Mouse (Mus musculus): ENCODE results near the gene Tnfrsf26. TPM values are rescaled to one million over a fixed set of nuclear protein-coding genes. Genes with fewer than 3 reads are reported as not detected.

Gene Tnfrsf26
- polyA plus RNA-seq, 1 experiment from 2014 or later = 0.10 TPM

- no peaks in the 10 kb centered on the region for H3K36me3 ChIP-seq (ENCODE audit: control insufficient read depth, insufficient read depth, low read length)
- ATAC-seq (no peak), DNase-seq (ENCODE audit: low spot score) (no peak)
- no peaks in the 10 kb centered on the region for H3K9me3 ChIP-seq (replicated peaks; ENCODE audit: control insufficient read depth, low read length)
- no peak overlapping the region for H3K4me2 ChIP-seq (ENCODE audit: low read length)
- no peak overlapping the region for H3K4me3 ChIP-seq (ENCODE audit: low read depth, low read length)
- no peaks in the 10 kb centered on the region for H3K4me1 ChIP-seq (ENCODE audit: control insufficient read depth, insufficient read depth, low read length)
- H3K27ac ChIP-seq (ENCODE audit: low read depth, low read length) = no peak overlapping the region
- H3K9ac ChIP-seq (ENCODE audit: low read length) = no peak overlapping the region
- 89% methylated on average over 3 of the region's 3 CpGs for WGBS
- no peaks in the 10 kb centered on the region for H3K27me3 ChIP-seq (replicated peaks; ENCODE audit: control insufficient read depth, insufficient read depth, low read length)
Observed at GRCm38 (mm10) chr7:143605321-143605720, 23.2 kb downstream of the Tnfrsf26 start.

- Histone ChIP-seq H3K4me1 (ENCODE audit: control insufficient read depth, insufficient read depth, low read length) (no peaks in the 10 kb centered on the region), H3K27ac (ENCODE audit: low read depth, low read length) (no peak overlapping the region), H3K4me3 (ENCODE audit: low read depth, low read length) (no peak overlapping the region), H3K4me2 (ENCODE audit: low read length) (no peak overlapping the region), H3K9me3 (replicated peaks; ENCODE audit: control insufficient read depth, low read length) (no peaks in the 10 kb centered on the region), H3K9ac (ENCODE audit: low read length) (no peak overlapping the region), H3K36me3 (ENCODE audit: control insufficient read depth, insufficient read depth, low read length) (no peaks in the 10 kb centered on the region), H3K27me3 (replicated peaks; ENCODE audit: control insufficient read depth, insufficient read depth, low read length) (no peaks in the 10 kb centered on the region)
- ATAC-seq = no peak
- 69% methylated on average over 2 of the region's 2 CpGs for WGBS
- no peak for DNase-seq (ENCODE audit: low spot score)
Observed at GRCm38 (mm10) chr7:143604889-143605288, 23.6 kb downstream of the Tnfrsf26 start.

DNA sequence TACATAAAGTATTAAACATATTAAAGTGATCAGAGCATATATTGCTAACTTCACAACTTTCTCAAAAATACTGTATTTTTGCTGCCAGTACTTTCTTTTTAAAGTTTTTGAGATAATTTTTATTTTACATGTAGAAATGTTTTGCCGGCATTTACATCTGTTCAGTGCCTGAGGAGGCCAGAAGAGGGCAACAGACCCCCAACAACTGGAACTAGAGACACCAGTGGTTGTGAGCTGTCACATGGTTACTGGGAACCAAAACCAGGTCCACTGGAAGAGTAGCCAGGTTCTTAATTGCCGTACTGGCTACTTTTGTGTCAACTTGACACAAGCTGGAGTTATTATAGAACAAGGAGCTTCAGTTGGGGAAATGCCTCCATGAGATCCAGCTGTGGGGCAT lies 26.8 kb downstream of the Tnfrsf26 start:
- ATAC-seq = no peak
- H3K4me2 ChIP-seq (ENCODE audit: low read length) = no peak overlapping the region
- no peak overlapping the region for H3K27ac ChIP-seq (ENCODE audit: low read depth, low read length)
- H3K4me1 ChIP-seq (ENCODE audit: control insufficient read depth, insufficient read depth, low read length) = peaks cover 8% of the 10 kb centered on the region
- 76% methylated on average over 2 of the region's 2 CpGs for WGBS
- no peak overlapping the region for H3K4me3 ChIP-seq (ENCODE audit: low read depth, low read length)
- H3K27me3 ChIP-seq (replicated peaks; ENCODE audit: control insufficient read depth, insufficient read depth, low read length) = no peaks in the 10 kb centered on the region
- no peaks in the 10 kb centered on the region; the same call in 1 of the 2 replicates for H3K36me3 ChIP-seq (ENCODE audit: control insufficient read depth, insufficient read depth, low read length)
- no peak for DNase-seq (ENCODE audit: low spot score)
- no peaks in the 10 kb centered on the region for H3K9me3 ChIP-seq (replicated peaks; ENCODE audit: control insufficient read depth, low read length)
- no peak overlapping the region for H3K9ac ChIP-seq (ENCODE audit: low read length)

DNA sequence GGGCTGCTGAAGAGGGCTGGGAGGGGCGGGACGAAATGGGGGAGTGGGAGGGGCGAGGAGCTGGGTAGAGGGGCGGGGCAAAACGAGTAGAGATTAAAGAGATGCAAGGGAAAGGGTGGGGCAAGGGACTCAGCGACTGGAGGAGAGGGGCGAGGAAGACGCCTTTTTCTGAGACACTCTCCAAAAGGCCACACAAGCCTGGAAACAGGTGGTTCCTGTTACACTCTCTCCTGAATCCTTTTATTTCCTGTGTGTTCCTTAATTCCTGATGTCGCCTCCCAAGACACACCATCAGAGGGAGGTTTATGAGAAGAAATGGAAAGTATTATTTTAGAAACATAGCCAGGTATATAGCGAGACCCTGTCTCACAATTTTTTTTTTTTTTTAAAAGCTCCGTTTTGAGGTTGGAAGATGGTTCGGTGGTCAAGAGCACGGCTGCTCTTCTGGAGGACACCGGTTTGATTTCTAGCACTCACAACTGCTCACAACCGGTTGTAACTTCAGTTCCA lies 28.2 kb downstream of the Tnfrsf26 start:
- ATAC-seq = no peak
- Histone ChIP-seq H3K9me3 (replicated peaks; ENCODE audit: control insufficient read depth, low read length) (no peaks in the 10 kb centered on the region), H3K4me3 (ENCODE audit: low read depth, low read length) (peak overlapping the region; percentile 92), H3K4me1 (ENCODE audit: control insufficient read depth, insufficient read depth, low read length) (peaks cover 8% of the 10 kb centered on the region), H3K27me3 (replicated peaks; ENCODE audit: control insufficient read depth, insufficient read depth, low read length) (no peaks in the 10 kb centered on the region), H3K36me3 (ENCODE audit: control insufficient read depth, insufficient read depth, low read length) (peaks cover 6% of the 10 kb centered on the region; the same call in 1 of the 2 replicates), H3K9ac (ENCODE audit: low read length) (peak overlapping the region; percentile 45; the same call in 1 of the 2 replicates), H3K4me2 (ENCODE audit: low read length) (peak overlapping the region; percentile 97), H3K27ac (ENCODE audit: low read depth, low read length) (no peak overlapping the region)
- DNase-seq (ENCODE audit: low spot score) = no peak
- WGBS = 9% methylated on average over 15 of the region's 15 CpGs

DNA sequence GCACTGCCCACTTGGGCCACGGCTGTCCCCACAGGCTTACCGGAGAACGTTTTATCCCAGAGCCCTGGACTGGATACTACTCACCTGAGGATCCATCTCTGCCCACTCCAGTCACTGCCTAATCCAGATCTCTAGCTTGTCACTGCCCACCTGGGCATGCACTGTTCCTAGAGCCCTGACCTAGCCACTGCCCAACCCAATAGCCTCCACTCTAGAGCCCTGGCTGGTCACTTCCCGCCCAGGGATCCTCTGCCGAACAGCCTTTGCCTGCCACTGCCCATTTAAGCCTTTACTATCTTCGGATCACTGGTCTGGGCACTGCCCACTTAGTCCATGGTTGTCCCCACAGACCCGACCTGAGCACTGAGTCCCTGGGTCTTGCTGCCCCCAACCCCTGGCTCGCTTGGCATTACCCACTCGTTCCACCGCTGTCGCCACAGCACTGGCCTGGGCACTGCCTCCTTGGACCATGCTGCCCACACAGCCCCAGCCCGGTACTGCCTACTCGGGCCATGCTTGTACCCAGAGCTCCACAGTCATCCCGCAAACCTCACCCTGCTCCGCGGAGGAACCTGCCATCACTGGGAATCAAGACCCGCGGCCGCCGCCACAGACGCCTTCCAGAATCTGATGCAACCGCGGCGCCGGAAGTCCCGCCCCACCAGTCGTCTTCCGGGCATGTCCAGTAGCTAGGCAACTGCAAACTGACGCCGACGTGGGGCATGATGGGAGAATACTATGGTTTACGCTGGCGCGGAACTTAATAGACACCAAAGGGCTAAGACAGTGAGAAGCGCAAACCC lies 28.9 kb downstream of the Tnfrsf26 start, which contains the start of gene Cars:
Gene Cars, minus strand, starts transcription at position 663 of the 803 bp plus-strand sequence.
- ATAC-seq = peak; percentile 99
- Histone ChIP-seq H3K27ac (ENCODE audit: low read depth, low read length) (peak within 1 kb of the TSS; percentile 44; the same call in 1 of the 2 replicates), H3K27me3 (replicated peaks; ENCODE audit: control insufficient read depth, insufficient read depth, low read length) (no peaks in the 10 kb centered on the region), H3K4me3 (ENCODE audit: low read depth, low read length) (peak within 1 kb of the TSS; percentile 92), H3K9ac (ENCODE audit: low read length) (peak within 1 kb of the TSS; percentile 93), H3K36me3 (ENCODE audit: control insufficient read depth, insufficient read depth, low read length) (peaks cover 6% of the 10 kb centered on the region; the same call in 1 of the 2 replicates), H3K9me3 (replicated peaks; ENCODE audit: control insufficient read depth, low read length) (no peaks in the 10 kb centered on the region), H3K4me1 (ENCODE audit: control insufficient read depth, insufficient read depth, low read length) (peaks cover 8% of the 10 kb centered on the region), H3K4me2 (ENCODE audit: low read length) (peak within 1 kb of the TSS; percentile 97)
- peak; percentile 99 for DNase-seq (ENCODE audit: low spot score)
- 2% methylated on average over 35 of the region's 35 CpGs for WGBS

GRCm38 (mm10) chr7:143594865-143595264 lies 33.7 kb downstream of the Tnfrsf26 start:
- peak; percentile 81 for DNase-seq (ENCODE audit: low spot score)

GRCm38 (mm10) chr7:143592255-143592654 lies 36.3 kb downstream of the Tnfrsf26 start:
- Histone ChIP-seq H3K9ac (ENCODE audit: low read length) (no peak overlapping the region), H3K36me3 (ENCODE audit: control insufficient read depth, insufficient read depth, low read length) (peaks cover 54% of the 10 kb centered on the region), H3K9me3 (replicated peaks; ENCODE audit: control insufficient read depth, low read length) (no peaks in the 10 kb centered on the region), H3K27me3 (replicated peaks; ENCODE audit: control insufficient read depth, insufficient read depth, low read length) (no peaks in the 10 kb centered on the region), H3K4me3 (ENCODE audit: low read depth, low read length) (no peak overlapping the region), H3K4me2 (ENCODE audit: low read length) (no peak overlapping the region), H3K4me1 (ENCODE audit: control insufficient read depth, insufficient read depth, low read length) (no peaks in the 10 kb centered on the region), H3K27ac (ENCODE audit: low read depth, low read length) (no peak overlapping the region)
- 91% methylated on average over 10 of the region's 10 CpGs for WGBS
- DNase-seq (ENCODE audit: low spot score) = no peak
- ATAC-seq = no peak

More at GRCm38 (mm10) chr7:143594865-143595264, 33.7 kb downstream of the Tnfrsf26 start:
- Histone ChIP-seq H3K27me3 (replicated peaks; ENCODE audit: control insufficient read depth, insufficient read depth, low read length) (no peaks in the 10 kb centered on the region), H3K4me1 (ENCODE audit: control insufficient read depth, insufficient read depth, low read length) (peaks cover 8% of the 10 kb centered on the region), H3K9ac (ENCODE audit: low read length) (no peak overlapping the region), H3K27ac (ENCODE audit: low read depth, low read length) (0 out of 2 replicates have a peak overlapping the region, but pooled peaks have one; percentile 21), H3K36me3 (ENCODE audit: control insufficient read depth, insufficient read depth, low read length) (peaks cover 30% of the 10 kb centered on the region), H3K4me3 (ENCODE audit: low read depth, low read length) (no peak overlapping the region), H3K9me3 (replicated peaks; ENCODE audit: control insufficient read depth, low read length) (no peaks in the 10 kb centered on the region), H3K4me2 (ENCODE audit: low read length) (no peak overlapping the region)
- peak; percentile 53; the same call in 1 of the 2 replicates for ATAC-seq
- WGBS = 49% methylated on average over 5 of the region's 5 CpGs

DNA sequence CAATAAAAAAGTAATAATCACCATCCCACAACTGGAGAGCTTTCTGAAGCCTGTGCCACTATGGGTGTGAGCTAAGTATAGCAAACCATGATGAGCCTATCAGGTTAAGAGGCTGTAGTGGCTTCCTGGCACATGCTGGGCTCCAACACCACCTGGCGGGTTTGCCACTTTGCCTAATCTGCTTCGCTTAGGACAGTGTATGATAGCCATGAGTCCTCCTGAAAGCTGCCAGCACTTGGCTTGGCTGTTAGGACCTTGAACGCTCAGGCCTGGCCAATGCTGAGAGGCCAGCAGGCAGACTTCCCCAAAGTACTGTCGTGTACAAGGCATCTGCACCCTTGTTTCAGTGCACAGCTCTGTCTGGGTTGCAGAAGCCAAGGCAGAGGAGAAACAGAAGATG lies 40.5 kb downstream of the Tnfrsf26 start:
- H3K27ac ChIP-seq (ENCODE audit: low read depth, low read length) = no peak overlapping the region
- H3K4me2 ChIP-seq (ENCODE audit: low read length) = no peak overlapping the region
- peaks cover 86% of the 10 kb centered on the region for H3K36me3 ChIP-seq (ENCODE audit: control insufficient read depth, insufficient read depth, low read length)
- WGBS = 91% methylated on average over 4 of the region's 4 CpGs
- ATAC-seq (no peak), DNase-seq (ENCODE audit: low spot score) (no peak)
- H3K9ac ChIP-seq (ENCODE audit: low read length) = no peak overlapping the region
- H3K27me3 ChIP-seq (replicated peaks; ENCODE audit: control insufficient read depth, insufficient read depth, low read length) = no peaks in the 10 kb centered on the region
- H3K4me3 ChIP-seq (ENCODE audit: low read depth, low read length) = no peak overlapping the region
- H3K9me3 ChIP-seq (replicated peaks; ENCODE audit: control insufficient read depth, low read length) = no peaks in the 10 kb centered on the region
- no peaks in the 10 kb centered on the region for H3K4me1 ChIP-seq (ENCODE audit: control insufficient read depth, insufficient read depth, low read length)

DNA sequence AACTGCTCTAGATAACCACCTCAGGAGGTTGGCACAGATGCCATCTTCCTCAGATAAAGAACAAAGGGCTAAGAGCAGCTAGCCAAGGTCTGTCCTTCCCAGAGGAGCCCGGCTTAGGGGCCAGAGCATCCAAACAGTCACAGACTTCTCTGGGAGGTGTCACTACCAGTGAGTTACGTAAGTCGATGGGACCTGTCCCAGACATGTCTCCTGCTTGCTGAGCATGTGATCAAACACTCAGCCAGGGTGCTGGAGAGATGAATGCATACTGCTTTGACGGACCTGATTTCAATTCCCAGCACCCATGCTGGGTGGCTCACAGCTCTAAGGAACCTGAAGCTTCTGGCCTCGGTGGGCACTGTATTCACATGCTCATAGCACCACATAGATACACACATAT lies 40.9 kb downstream of the Tnfrsf26 start:
- WGBS = 88% methylated on average over 5 of the region's 5 CpGs
- peaks cover 90% of the 10 kb centered on the region for H3K36me3 ChIP-seq (ENCODE audit: control insufficient read depth, insufficient read depth, low read length)
- ATAC-seq = no peak

More for the DNA sequence above, 40.9 kb downstream of the Tnfrsf26 start:
- Histone ChIP-seq H3K4me2 (ENCODE audit: low read length) (no peak overlapping the region), H3K27ac (ENCODE audit: low read depth, low read length) (no peak overlapping the region), H3K4me1 (ENCODE audit: control insufficient read depth, insufficient read depth, low read length) (no peaks in the 10 kb centered on the region), H3K27me3 (replicated peaks; ENCODE audit: control insufficient read depth, insufficient read depth, low read length) (no peaks in the 10 kb centered on the region), H3K4me3 (ENCODE audit: low read depth, low read length) (no peak overlapping the region), H3K9me3 (replicated peaks; ENCODE audit: control insufficient read depth, low read length) (no peaks in the 10 kb centered on the region), H3K9ac (ENCODE audit: low read length) (no peak overlapping the region)
- DNase-seq (ENCODE audit: low spot score) = no peak
